Mouse (Mus musculus) cortical plate, adult 2 months (tissue): ENCODE measurements around the gene Yipf3. TPM values are rescaled to one million over a fixed set of nuclear protein-coding genes. Genes with fewer than 3 reads are reported as not detected.

Source experiments
- H3K27ac ChIP-seq: fragments of 200-500 bp; 2 replicates; pipeline ENCODE4 v1.5.1; 2012; ENCODE audit warnings: low read length, control low read depth, inconsistent platforms; ENCODE audit not compliant: insufficient read depth
- H3K4me1 ChIP-seq: fragments of 200-500 bp; 2 replicates; pipeline ENCODE4 v1.6.1; 2011; ENCODE audit warnings: low read length; ENCODE audit not compliant: control insufficient read depth, insufficient read depth
- H3K4me3 ChIP-seq: fragments of 200-500 bp; 2 replicates; pipeline ENCODE4 v1.5.1; 2011; ENCODE audit warnings: mild to moderate bottlenecking, low read length, control low read depth; ENCODE audit not compliant: insufficient read depth
- CTCF ChIP-seq: fragments of 200-500 bp; IDR thresholded peaks from 2 replicates; pipeline ENCODE4 v1.5.1; 2011; ENCODE audit warnings: mild to moderate bottlenecking, control low read depth, low read length; ENCODE audit not compliant: insufficient read depth; ENCODE audit errors: extremely low read depth
- POLR2A ChIP-seq: fragments of 200-500 bp; IDR thresholded peaks from 2 replicates; pipeline ENCODE4 v1.6.1; 2011; ENCODE audit warnings: mild to moderate bottlenecking, low read length, control low read depth; ENCODE audit not compliant: insufficient read depth; ENCODE audit errors: extremely low read depth
- polyA plus RNA-seq: library from polyadenylated mRNA; depleted of rRNA; stranded (reverse); fragments of >200 nt; gene quantifications from 2 replicates; pipeline ENCODE4 v1.2.3, GENCODE M21; 2012

Yipf3 gene
- polyA plus RNA-seq, 1 experiment, result 91.5 TPM

- H3K4me3 ChIP-seq, result no peak overlapping the region
- no peak overlapping the region for H3K27ac ChIP-seq
- TF ChIP-seq CTCF, result no peak
- no peak for TF ChIP-seq POLR2A
- peaks cover 1% of the 10 kb centered on the region; the same call in 1 of the 2 replicates for H3K4me1 ChIP-seq
These were observed 20.3 kb downstream of the Yipf3 start for GRCm38 (mm10) chr17:46268026-46268720.

GRCm38 (mm10) chr17:46269771-46270534 is 22.1 kb downstream of the Yipf3 start:
- Histone ChIP-seq H3K4me1 (peaks cover 7% of the 10 kb centered on the region; the same call in 1 of the 2 replicates), H3K4me3 (no peak overlapping the region), H3K27ac (peak overlapping the region; percentile 30; the same call in 1 of the 2 replicates)
- TF ChIP-seq CTCF, result no peak
- TF ChIP-seq POLR2A, result no peak

GRCm38 (mm10) chr17:46272058-46272457 is 24.2 kb downstream of the Yipf3 start:
- 0 out of 2 replicates have a peak overlapping the region, but pooled peaks have one; percentile 18 for H3K27ac ChIP-seq
- H3K4me1 ChIP-seq, result peaks cover 7% of the 10 kb centered on the region; the same call in 1 of the 2 replicates
- no peak overlapping the region for H3K4me3 ChIP-seq
- TF ChIP-seq CTCF, result no peak
- TF ChIP-seq POLR2A, result 0 out of 2 replicates have a peak, but pooled peaks have one; percentile 3

- Histone ChIP-seq H3K27ac (0 out of 2 replicates have a peak overlapping the region, but pooled peaks have one; percentile 49), H3K4me1 (peaks cover 7% of the 10 kb centered on the region; the same call in 1 of the 2 replicates), H3K4me3 (no peak overlapping the region)
- TF ChIP-seq CTCF, result no peak
- no peak for TF ChIP-seq POLR2A
These were observed 24.8 kb downstream of the Yipf3 start for GRCm38 (mm10) chr17:46272675-46273074.

GRCm38 (mm10) chr17:46273803-46274236 is 25.9 kb downstream of the Yipf3 start:
- TF ChIP-seq POLR2A (no peak), CTCF (no peak)
- Histone ChIP-seq H3K27ac (0 out of 2 replicates have a peak overlapping the region, but pooled peaks have one; percentile 49), H3K4me1 (peaks cover 8% of the 10 kb centered on the region; the same call in 1 of the 2 replicates), H3K4me3 (no peak overlapping the region)

GRCm38 (mm10) chr17:46274465-46274864 is 26.6 kb downstream of the Yipf3 start:
- TF ChIP-seq POLR2A (no peak), CTCF (no peak)
- Histone ChIP-seq H3K4me3 (no peak overlapping the region), H3K27ac (0 out of 2 replicates have a peak overlapping the region, but pooled peaks have one; percentile 8), H3K4me1 (peaks cover 8% of the 10 kb centered on the region; the same call in 1 of the 2 replicates)

GRCm38 (mm10) chr17:46275034-46275433 is 27.2 kb downstream of the Yipf3 start:
- Histone ChIP-seq H3K4me3 (no peak overlapping the region), H3K27ac (no peak overlapping the region), H3K4me1 (peaks cover 8% of the 10 kb centered on the region; the same call in 1 of the 2 replicates)
- TF ChIP-seq CTCF (no peak), POLR2A (no peak)

- Histone ChIP-seq H3K27ac (no peak overlapping the region), H3K4me1 (peaks cover 8% of the 10 kb centered on the region; the same call in 1 of the 2 replicates), H3K4me3 (no peak overlapping the region)
- TF ChIP-seq CTCF, result no peak
- no peak for TF ChIP-seq POLR2A
These were observed 27.6 kb downstream of the Yipf3 start for GRCm38 (mm10) chr17:46275506-46275905.

- H3K4me1 ChIP-seq, result peaks cover 8% of the 10 kb centered on the region; the same call in 1 of the 2 replicates
- TF ChIP-seq POLR2A, result no peak
- TF ChIP-seq CTCF, result no peak
- no peak overlapping the region for H3K27ac ChIP-seq
- H3K4me3 ChIP-seq, result no peak overlapping the region
These were observed 29.7 kb downstream of the Yipf3 start for GRCm38 (mm10) chr17:46277586-46277985.

- TF ChIP-seq POLR2A (no peak), CTCF (no peak)
- H3K27ac ChIP-seq, result peak overlapping the region; percentile 54; the same call in 1 of the 2 replicates
- H3K4me3 ChIP-seq, result no peak overlapping the region
- peaks cover 8% of the 10 kb centered on the region; the same call in 1 of the 2 replicates for H3K4me1 ChIP-seq
These were observed 30.3 kb downstream of the Yipf3 start for GRCm38 (mm10) chr17:46278011-46278765.
